Comparison of ENCODE assay signal across 8 mouse cellular contexts in the genomic region with DNA sequence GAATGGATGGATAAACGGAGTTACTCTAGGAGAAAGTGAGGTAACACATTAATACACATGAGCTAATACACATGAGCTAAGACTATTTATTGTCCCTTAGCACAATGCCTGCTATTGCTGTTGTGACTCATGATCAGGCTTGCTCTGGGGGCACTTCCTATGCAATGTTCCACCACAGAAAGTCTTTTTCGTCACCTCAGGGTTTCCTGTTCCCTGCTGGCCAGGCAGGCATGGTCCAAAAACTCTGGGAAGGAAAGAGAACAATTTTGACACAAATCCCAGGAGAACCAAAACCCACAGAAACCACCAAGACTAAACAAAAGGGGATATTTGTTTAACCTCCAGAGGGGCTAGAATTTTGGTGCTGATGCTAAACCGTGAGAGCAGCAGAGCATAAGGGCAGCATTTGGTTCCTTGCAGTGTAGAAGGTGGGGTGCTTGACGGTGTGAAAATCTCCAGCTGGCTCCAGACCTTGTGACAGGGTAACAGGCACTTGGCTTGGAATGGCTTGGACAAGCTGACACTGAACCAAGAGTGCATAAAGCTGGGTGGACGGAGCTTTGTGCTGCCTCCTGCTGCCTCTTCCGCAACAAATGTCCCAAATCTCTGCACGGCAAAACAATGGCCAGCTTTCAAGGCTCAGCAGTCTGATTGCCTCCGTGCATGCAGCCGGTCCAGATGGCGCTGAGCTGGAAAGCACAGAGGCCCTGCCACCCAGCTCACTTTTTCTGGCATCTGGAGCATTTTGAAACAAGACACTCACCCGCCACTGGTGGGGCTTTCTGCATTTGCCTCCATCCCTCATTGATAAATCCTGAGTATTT. TPM values are rescaled to one million over a fixed set of nuclear protein-coding genes. Genes with fewer than 3 reads are reported as not detected.
DNase-seq lines count a peak whose midpoint lies in the region; ATAC-seq lines count a peak whose summit lies in the region.

No protein-coding gene starts in this region.

- H3K4me1 ChIP-seq in kidney, embryonic 14.5 days (ENCODE audit: control insufficient read depth, insufficient read depth, low read length) = peaks cover 15% of the 10 kb centered on the region; the same call in 1 of the 2 replicates
- H3K4me1 ChIP-seq in embryonic facial prominence, embryonic 12.5 days = peaks cover 28% of the 10 kb centered on the region
- H3K4me1 ChIP-seq in limb, embryonic 12.5 days (replicated peaks) = peaks cover 22% of the 10 kb centered on the region
- H3K4me1 ChIP-seq in stomach, embryonic 15.5 days = peaks cover 19% of the 10 kb centered on the region

- H3K4me2 ChIP-seq in kidney, embryonic 14.5 days (replicated peaks; ENCODE audit: low read depth, low read length) = peak overlapping the region; percentile 22
- peak overlapping the region; percentile 9; the same call in 1 of the 2 replicates for H3K4me2 ChIP-seq in embryonic facial prominence, embryonic 12.5 days (replicated peaks)
- H3K4me2 ChIP-seq in limb, embryonic 12.5 days = peak overlapping the region; percentile 28
- H3K4me2 ChIP-seq in stomach, embryonic 15.5 days = peak overlapping the region; percentile 9; the same call in 1 of the 2 replicates

- H3K4me3 ChIP-seq in kidney, embryonic 14.5 days (ENCODE audit: low read length) = no peak overlapping the region
- 0 out of 2 replicates have a peak overlapping the region, but pooled peaks have one; percentile 5 for H3K4me3 ChIP-seq in embryonic facial prominence, embryonic 12.5 days
- H3K4me3 ChIP-seq in limb, embryonic 12.5 days (replicated peaks) = no peak overlapping the region
- no peak overlapping the region for H3K4me3 ChIP-seq in stomach, embryonic 15.5 days (replicated peaks)

- peak overlapping the region; percentile 73; the same call in 1 of the 2 replicates for H3K27ac ChIP-seq in kidney, embryonic 14.5 days (ENCODE audit: low read depth, low read length)
- peak overlapping the region; percentile 90 for H3K27ac ChIP-seq in embryonic facial prominence, embryonic 12.5 days
- H3K27ac ChIP-seq in limb, embryonic 12.5 days = peak overlapping the region; percentile 91
- H3K27ac ChIP-seq in stomach, embryonic 15.5 days = peak overlapping the region; percentile 60

- 0 out of 2 replicates have a peak, but pooled peaks have one; percentile 33 for ATAC-seq in kidney, embryonic 14.5 days (ENCODE audit: low FRiP score, low TSS enrichment)
- no peak for ATAC-seq in embryonic facial prominence, embryonic 12.5 days (ENCODE audit: insufficient number of reproducible peaks, insufficient read depth, low FRiP score, low TSS enrichment)
- ATAC-seq in limb, embryonic 12.5 days (ENCODE audit: insufficient number of reproducible peaks, insufficient read depth, low FRiP score, low TSS enrichment, low read depth) = peak; percentile 61
- ATAC-seq in stomach, embryonic 15.5 days (ENCODE audit: insufficient read depth, low FRiP score, low read depth) = peak; percentile 38; the same call in 1 of the 2 replicates

- 0 out of 2 replicates have a peak, but pooled peaks cover 4% of the 10 kb centered on the region for H3K36me3 ChIP-seq in kidney, embryonic 14.5 days (ENCODE audit: control insufficient read depth, insufficient read depth, low read length)
- H3K36me3 ChIP-seq in embryonic facial prominence, embryonic 12.5 days = no peaks in the 10 kb centered on the region
- peaks cover 5% of the 10 kb centered on the region; the same call in 1 of the 2 replicates for H3K36me3 ChIP-seq in limb, embryonic 12.5 days
- H3K36me3 ChIP-seq in stomach, embryonic 15.5 days = no peaks in the 10 kb centered on the region

- DNase-seq in kidney, adult 11 months = no peak
- DNase-seq in adipocyte (ENCODE audit: low spot score) = peak; percentile 94
- DNase-seq in heart, postnatal 14 days = peak; percentile 61 to 62
- DNase-seq in spleen, postnatal 10 days (ENCODE audit: low spot score in 2 of 2) = no peak

- WGBS in kidney, embryonic 14.5 days = 13% methylated on average over 11 of the region's 11 CpGs
- WGBS in embryonic facial prominence, embryonic 12.5 days = 15% methylated on average over 11 of the region's 11 CpGs
- 14% methylated on average over 11 of the region's 11 CpGs for WGBS in limb, embryonic 12.5 days
- WGBS in stomach, embryonic 15.5 days = 18% methylated on average over 11 of the region's 11 CpGs

- H3K27me3 ChIP-seq in kidney, embryonic 14.5 days (ENCODE audit: control insufficient read depth, insufficient read depth, low read length) = no peaks in the 10 kb centered on the region
- no peaks in the 10 kb centered on the region for H3K27me3 ChIP-seq in embryonic facial prominence, embryonic 12.5 days
- H3K27me3 ChIP-seq in limb, embryonic 12.5 days = peaks cover 10% of the 10 kb centered on the region; the same call in 1 of the 2 replicates
- H3K27me3 ChIP-seq in stomach, embryonic 15.5 days (replicated peaks) = no peaks in the 10 kb centered on the region

- H3K9ac ChIP-seq in kidney, embryonic 14.5 days (ENCODE audit: low read depth, low read length) = peak overlapping the region; percentile 28; the same call in 1 of the 2 replicates
- H3K9ac ChIP-seq in embryonic facial prominence, embryonic 12.5 days = peak overlapping the region; percentile 28
- H3K9ac ChIP-seq in limb, embryonic 12.5 days (replicated peaks) = peak overlapping the region; percentile 40
- no peak overlapping the region for H3K9ac ChIP-seq in stomach, embryonic 15.5 days

- intact Hi-C loops in heart, postnatal 14 days (cut with DNase I) = no loop called here

- no peaks in the 10 kb centered on the region for H3K9me3 ChIP-seq in kidney, embryonic 14.5 days (ENCODE audit: control insufficient read depth, low read length)
- H3K9me3 ChIP-seq in embryonic facial prominence, embryonic 12.5 days = no peaks in the 10 kb centered on the region
- H3K9me3 ChIP-seq in limb, embryonic 12.5 days = 0 out of 2 replicates have a peak, but pooled peaks cover 6% of the 10 kb centered on the region
- H3K9me3 ChIP-seq in stomach, embryonic 15.5 days = no peaks in the 10 kb centered on the region

RNA-seq across cellular contexts. Expression of a gene that starts 3.6 kb away (rescaled TPM):
- polyA plus RNA-seq in kidney, embryonic 14.5 days (2014; fragmentation: Nextera tagmentation; extraction: Ambion mirVana) = 14.8 and 16.5 TPM in 2 replicates
- polyA plus RNA-seq in embryonic facial prominence, embryonic 12.5 days (2016; fragmentation: Nextera tagmentation; extraction: Ambion mirVana) = 16.6 and 16.8 TPM in 2 replicates
- total RNA-seq in heart, postnatal 14 days (2021) = 1 to 10 TPM; 8.2 to 8.3 TPM
- polyA plus RNA-seq in limb, embryonic 12.5 days (2016; fragmentation: Nextera tagmentation; extraction: Ambion mirVana) = 14.0 and 19.5 TPM in 2 replicates
- 14.0 and 14.5 TPM in 2 replicates for polyA plus RNA-seq in stomach, embryonic 15.5 days (2015; fragmentation: Nextera tagmentation; extraction: Ambion mirVana)

RNA-seq across cellular contexts. Expression of a gene that starts 6.0 kb away (rescaled TPM):
- 54.6 and 61.7 TPM in 2 replicates for polyA plus RNA-seq in kidney, embryonic 14.5 days (2014; fragmentation: Nextera tagmentation; extraction: Ambion mirVana)
- polyA plus RNA-seq in embryonic facial prominence, embryonic 12.5 days (2016; fragmentation: Nextera tagmentation; extraction: Ambion mirVana) = 110 TPM in 2 replicates
- total RNA-seq in heart, postnatal 14 days (2021) = 10 to 100 TPM; 18.0 to 19.0 TPM
- polyA plus RNA-seq in limb, embryonic 12.5 days (2016; fragmentation: Nextera tagmentation; extraction: Ambion mirVana) = 94.8 and 103 TPM in 2 replicates
- polyA plus RNA-seq in stomach, embryonic 15.5 days (2015; fragmentation: Nextera tagmentation; extraction: Ambion mirVana) = 72.0 and 76.7 TPM in 2 replicates

RNA-seq across cellular contexts. Expression of a gene that starts 11.7 kb away (rescaled TPM):
- polyA plus RNA-seq in kidney, embryonic 14.5 days (2014; fragmentation: Nextera tagmentation; extraction: Ambion mirVana) = 0.16 and 0.18 TPM in 2 replicates
- 0.52 and 0.56 TPM in 2 replicates for polyA plus RNA-seq in embryonic facial prominence, embryonic 12.5 days (2016; fragmentation: Nextera tagmentation; extraction: Ambion mirVana)
- total RNA-seq in heart, postnatal 14 days (2021) = 1 to 10 TPM; 1.9 to 3.1 TPM
- 0.20 and 0.28 TPM in 2 replicates for polyA plus RNA-seq in limb, embryonic 12.5 days (2016; fragmentation: Nextera tagmentation; extraction: Ambion mirVana)
- 0.35 and 0.63 TPM in 2 replicates for polyA plus RNA-seq in stomach, embryonic 15.5 days (2015; fragmentation: Nextera tagmentation; extraction: Ambion mirVana)

RNA-seq across cellular contexts. Expression of a gene that starts 12.7 kb away (rescaled TPM):
- polyA plus RNA-seq in kidney, embryonic 14.5 days (2014; fragmentation: Nextera tagmentation; extraction: Ambion mirVana) = 33.5 and 39.1 TPM in 2 replicates
- 18.0 and 18.8 TPM in 2 replicates for polyA plus RNA-seq in embryonic facial prominence, embryonic 12.5 days (2016; fragmentation: Nextera tagmentation; extraction: Ambion mirVana)
- 10 to 100 TPM; 42.6 to 43.2 TPM for total RNA-seq in heart, postnatal 14 days (2021)
- polyA plus RNA-seq in limb, embryonic 12.5 days (2016; fragmentation: Nextera tagmentation; extraction: Ambion mirVana) = 15.9 and 17.6 TPM in 2 replicates
- 23.7 and 26.2 TPM in 2 replicates for polyA plus RNA-seq in stomach, embryonic 15.5 days (2015; fragmentation: Nextera tagmentation; extraction: Ambion mirVana)

RNA-seq across cellular contexts. Expression of a gene that starts 25.2 kb away (rescaled TPM):
- polyA plus RNA-seq in kidney, embryonic 14.5 days (2014; fragmentation: Nextera tagmentation; extraction: Ambion mirVana) = 3.2 and 3.6 TPM in 2 replicates
- polyA plus RNA-seq in embryonic facial prominence, embryonic 12.5 days (2016; fragmentation: Nextera tagmentation; extraction: Ambion mirVana) = 7.0 and 10.1 TPM in 2 replicates
- total RNA-seq in heart, postnatal 14 days (2021) = 1 to 10 TPM; 2.1 to 2.7 TPM
- 3.0 and 3.4 TPM in 2 replicates for polyA plus RNA-seq in limb, embryonic 12.5 days (2016; fragmentation: Nextera tagmentation; extraction: Ambion mirVana)
- polyA plus RNA-seq in stomach, embryonic 15.5 days (2015; fragmentation: Nextera tagmentation; extraction: Ambion mirVana) = 3.7 and 3.8 TPM in 2 replicates

Comparison
In these comparisons a context has a peak if more than half of its experiments do, and no peak if none do; other contexts are left out.
1. DNase-seq: peak in adipocyte (single experiment) and heart, postnatal 14 days (2 of 2); none in kidney, adult 11 months (single experiment) and spleen, postnatal 10 days (0 of 2).
2. Peak in every context shown above with its lines, with median percentiles within 50 percentile points of each other: H3K27ac ChIP-seq and H3K4me2 ChIP-seq.